Mouse (Mus musculus): ENCODE measurements around the gene Drd5. TPM values are rescaled to one million over a fixed set of nuclear protein-coding genes. Genes with fewer than 3 reads are reported as not detected.
A peak's percentile ranks its signal among the peaks of the same experiment; 100 is the strongest.

The Drd5 gene
- polyA plus RNA-seq, 1 experiment from 2014 or later, result 0.73 TPM

DNA sequence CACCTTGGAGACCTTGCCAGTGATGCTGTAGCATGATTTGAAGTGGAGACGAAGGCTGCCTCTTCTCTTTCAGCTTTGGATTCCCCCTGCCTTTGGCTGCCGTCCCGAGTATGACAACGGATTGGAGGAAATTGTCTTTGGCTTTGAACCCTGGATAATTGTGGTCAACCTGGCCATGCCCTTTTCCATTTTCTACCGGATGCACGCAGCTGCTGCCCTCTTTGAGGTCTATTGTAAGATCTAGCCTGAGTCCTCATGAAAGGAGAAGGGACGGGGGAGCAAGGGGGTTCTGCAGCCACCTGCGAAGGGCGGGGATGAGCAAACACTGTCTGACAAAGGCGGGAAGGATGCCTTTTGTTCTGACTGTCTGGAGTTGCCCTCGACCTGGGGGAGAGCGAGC, 16.5 kb upstream of the Drd5 start:
- H3K4me3 ChIP-seq, result no peak overlapping the region
- H3K27me3 ChIP-seq, result no peaks in the 10 kb centered on the region
- no peaks in the 10 kb centered on the region for H3K9me3 ChIP-seq
- H3K4me2 ChIP-seq, result no peak overlapping the region
- no peak overlapping the region for H3K9ac ChIP-seq
- 14% methylated on average over 12 of the region's 12 CpGs for WGBS
- no peaks in the 10 kb centered on the region for H3K36me3 ChIP-seq
- H3K27ac ChIP-seq (replicated peaks), result no peak overlapping the region
- no peaks in the 10 kb centered on the region for H3K4me1 ChIP-seq (replicated peaks)
- no peak for ATAC-seq (ENCODE audit: low FRiP score, low read depth)

GRCm38 (mm10) chr5:38305241-38305640, 13.9 kb upstream of the Drd5 start:
- Histone ChIP-seq H3K27ac (replicated peaks) (no peak overlapping the region), H3K9ac (no peak overlapping the region), H3K4me1 (replicated peaks) (no peaks in the 10 kb centered on the region), H3K4me2 (no peak overlapping the region), H3K36me3 (no peaks in the 10 kb centered on the region), H3K27me3 (no peaks in the 10 kb centered on the region), H3K4me3 (no peak overlapping the region), H3K9me3 (no peaks in the 10 kb centered on the region)
- ATAC-seq (ENCODE audit: low FRiP score, low read depth), result no peak
- WGBS, result 91% methylated on average over 2 of the region's 2 CpGs

GRCm38 (mm10) chr5:38307255-38308101, 11.7 kb upstream of the Drd5 start:
- peak overlapping the region; percentile 42 for H3K4me3 ChIP-seq
- H3K27me3 ChIP-seq, result no peaks in the 10 kb centered on the region
- no peak overlapping the region for H3K27ac ChIP-seq (replicated peaks)
- no peaks in the 10 kb centered on the region for H3K4me1 ChIP-seq (replicated peaks)
- ATAC-seq (ENCODE audit: low FRiP score, low read depth), result peak; percentile 89
- no peaks in the 10 kb centered on the region for H3K9me3 ChIP-seq
- H3K4me2 ChIP-seq, result peak overlapping the region; percentile 77
- peak overlapping the region; percentile 46 for H3K9ac ChIP-seq
- H3K36me3 ChIP-seq, result no peaks in the 10 kb centered on the region
- WGBS, result 10% methylated on average over 26 of the region's 26 CpGs

GRCm38 (mm10) chr5:38308873-38309272, 10.3 kb upstream of the Drd5 start:
- WGBS, result 62% methylated on average over 5 of the region's 5 CpGs
- no peak overlapping the region for H3K4me2 ChIP-seq
- H3K27me3 ChIP-seq, result no peaks in the 10 kb centered on the region
- no peaks in the 10 kb centered on the region for H3K9me3 ChIP-seq
- H3K4me3 ChIP-seq, result no peak overlapping the region
- H3K4me1 ChIP-seq (replicated peaks), result no peaks in the 10 kb centered on the region
- no peak overlapping the region for H3K9ac ChIP-seq
- H3K27ac ChIP-seq (replicated peaks), result no peak overlapping the region
- H3K36me3 ChIP-seq, result no peaks in the 10 kb centered on the region
- 0 out of 2 replicates have a peak, but pooled peaks have one; percentile 52 for ATAC-seq (ENCODE audit: low FRiP score, low read depth)

DNA sequence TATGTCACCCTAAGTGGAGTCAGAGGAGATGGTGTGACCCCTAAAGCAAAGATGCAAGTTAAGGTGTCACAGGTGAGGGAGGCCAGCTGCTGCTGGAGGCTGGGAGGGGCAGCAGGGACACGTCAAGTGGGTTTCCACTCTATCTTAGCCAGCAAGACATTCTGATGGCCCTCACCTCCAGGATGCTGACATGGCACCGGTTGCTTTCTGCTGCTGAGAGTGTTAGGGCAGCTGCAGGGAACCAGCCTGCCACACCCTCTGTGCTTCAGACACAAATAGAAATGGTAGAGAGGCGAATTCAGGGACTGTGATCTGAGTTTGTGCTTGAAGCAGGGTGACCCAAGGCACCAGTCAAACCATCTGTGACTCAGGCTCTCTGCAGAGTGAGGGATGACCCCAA, 9.4 kb upstream of the Drd5 start:
- Histone ChIP-seq H3K9ac (no peak overlapping the region), H3K27me3 (no peaks in the 10 kb centered on the region), H3K4me2 (no peak overlapping the region), H3K4me1 (replicated peaks) (no peaks in the 10 kb centered on the region), H3K4me3 (no peak overlapping the region), H3K36me3 (no peaks in the 10 kb centered on the region), H3K27ac (replicated peaks) (no peak overlapping the region), H3K9me3 (no peaks in the 10 kb centered on the region)
- ATAC-seq (ENCODE audit: low FRiP score, low read depth), result no peak
- 72% methylated on average over 3 of the region's 3 CpGs for WGBS

GRCm38 (mm10) chr5:38333381-38333780, 14.2 kb downstream of the Drd5 start:
- 69% methylated on average over 4 of the region's 4 CpGs for WGBS
- Histone ChIP-seq H3K9ac (no peak overlapping the region), H3K4me3 (no peak overlapping the region), H3K27me3 (no peaks in the 10 kb centered on the region), H3K4me1 (replicated peaks) (no peaks in the 10 kb centered on the region), H3K4me2 (no peak overlapping the region), H3K36me3 (no peaks in the 10 kb centered on the region), H3K27ac (replicated peaks) (no peak overlapping the region), H3K9me3 (no peaks in the 10 kb centered on the region)
- no peak for ATAC-seq (ENCODE audit: low FRiP score, low read depth)

- Histone ChIP-seq H3K9me3 (no peaks in the 10 kb centered on the region), H3K4me2 (no peak overlapping the region), H3K27me3 (no peaks in the 10 kb centered on the region), H3K36me3 (no peaks in the 10 kb centered on the region), H3K4me3 (no peak overlapping the region), H3K9ac (no peak overlapping the region), H3K4me1 (replicated peaks) (no peaks in the 10 kb centered on the region), H3K27ac (replicated peaks) (no peak overlapping the region)
- ATAC-seq (ENCODE audit: low FRiP score, low read depth), result no peak
- WGBS, result 43% methylated on average over 1 of the region's 1 CpGs
Observed at GRCm38 (mm10) chr5:38334582-38334981, 15.4 kb downstream of the Drd5 start.

GRCm38 (mm10) chr5:38343101-38343500, 23.9 kb downstream of the Drd5 start:
- Histone ChIP-seq H3K27ac (replicated peaks) (no peak overlapping the region), H3K27me3 (no peaks in the 10 kb centered on the region), H3K36me3 (no peaks in the 10 kb centered on the region), H3K9me3 (no peaks in the 10 kb centered on the region), H3K4me3 (no peak overlapping the region), H3K9ac (no peak overlapping the region), H3K4me1 (replicated peaks) (no peaks in the 10 kb centered on the region; the same call in 1 of the 2 replicates), H3K4me2 (no peak overlapping the region)
- no peak for ATAC-seq (ENCODE audit: low FRiP score, low read depth)
- 47% methylated on average over 3 of the region's 3 CpGs for WGBS

GRCm38 (mm10) chr5:38346646-38347432, 27.7 kb downstream of the Drd5 start:
- no peak overlapping the region for H3K4me2 ChIP-seq
- 45% methylated on average over 10 of the region's 10 CpGs for WGBS
- H3K4me3 ChIP-seq, result no peak overlapping the region
- no peaks in the 10 kb centered on the region for H3K27me3 ChIP-seq
- no peaks in the 10 kb centered on the region for H3K9me3 ChIP-seq
- H3K9ac ChIP-seq, result no peak overlapping the region
- no peaks in the 10 kb centered on the region for H3K36me3 ChIP-seq
- ATAC-seq (ENCODE audit: low FRiP score, low read depth), result no peak
- H3K27ac ChIP-seq (replicated peaks), result no peak overlapping the region
- peaks cover 2% of the 10 kb centered on the region; the same call in 1 of the 2 replicates for H3K4me1 ChIP-seq (replicated peaks)

GRCm38 (mm10) chr5:38350351-38350929, 31.3 kb downstream of the Drd5 start:
- ATAC-seq (ENCODE audit: low FRiP score, low read depth), result no peak

DNA sequence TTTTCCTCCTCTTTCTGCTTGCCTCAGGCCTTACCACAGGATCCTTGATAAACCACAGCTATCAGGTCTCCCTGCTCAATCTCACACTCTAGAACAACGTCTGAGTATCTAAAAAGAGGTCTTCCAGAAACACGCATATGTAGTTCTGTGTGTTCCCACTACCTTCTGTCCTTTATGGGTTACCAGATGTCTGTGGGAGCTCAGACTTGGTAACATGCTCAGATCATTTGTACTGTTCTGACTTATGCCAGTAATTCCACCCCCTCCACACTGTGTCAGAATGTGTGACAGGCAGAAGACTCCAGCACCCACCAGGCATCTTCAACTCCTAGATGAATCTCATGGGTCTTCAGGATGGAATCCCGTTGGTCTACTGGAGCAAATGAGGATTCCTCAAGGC, 37.8 kb downstream of the Drd5 start:
- no peaks in the 10 kb centered on the region for H3K36me3 ChIP-seq

More at GRCm38 (mm10) chr5:38350351-38350929, 31.3 kb downstream of the Drd5 start:
- Histone ChIP-seq H3K4me2 (no peak overlapping the region), H3K4me1 (replicated peaks) (peaks cover 2% of the 10 kb centered on the region; the same call in 1 of the 2 replicates), H3K9me3 (no peaks in the 10 kb centered on the region), H3K36me3 (no peaks in the 10 kb centered on the region), H3K9ac (no peak overlapping the region), H3K27ac (replicated peaks) (no peak overlapping the region), H3K27me3 (no peaks in the 10 kb centered on the region), H3K4me3 (no peak overlapping the region)
- 13% methylated on average over 5 of the region's 5 CpGs for WGBS

GRCm38 (mm10) chr5:38359716-38360115, 40.5 kb downstream of the Drd5 start:
- WGBS, result 83% methylated on average over 2 of the region's 2 CpGs
- no peak for ATAC-seq (ENCODE audit: low FRiP score, low read depth)

More for the DNA sequence above, 37.8 kb downstream of the Drd5 start:
- Histone ChIP-seq H3K4me2 (no peak overlapping the region), H3K9ac (no peak overlapping the region), H3K27me3 (no peaks in the 10 kb centered on the region), H3K4me3 (no peak overlapping the region), H3K27ac (replicated peaks) (no peak overlapping the region), H3K9me3 (no peaks in the 10 kb centered on the region), H3K4me1 (replicated peaks) (no peaks in the 10 kb centered on the region)
- 80% methylated on average over 3 of the region's 3 CpGs for WGBS
- no peak for ATAC-seq (ENCODE audit: low FRiP score, low read depth)

More at GRCm38 (mm10) chr5:38359716-38360115, 40.5 kb downstream of the Drd5 start:
- Histone ChIP-seq H3K36me3 (no peaks in the 10 kb centered on the region), H3K27ac (replicated peaks) (no peak overlapping the region), H3K4me3 (no peak overlapping the region), H3K9ac (no peak overlapping the region), H3K27me3 (no peaks in the 10 kb centered on the region), H3K9me3 (no peaks in the 10 kb centered on the region), H3K4me1 (replicated peaks) (no peaks in the 10 kb centered on the region), H3K4me2 (no peak overlapping the region)
